Mouse (Mus musculus) forebrain, embryonic 15.5 days (tissue): ENCODE measurements around the gene Npas3. TPM values are rescaled to one million over a fixed set of nuclear protein-coding genes. Genes with fewer than 3 reads are reported as not detected.
A peak's percentile ranks its signal among the peaks of the same experiment; 100 is the strongest.

Experiments used
- ATAC-seq: fragments of 200-750 bp; cut with Nextera tagmentation; replicated peaks from 2 replicates; pipeline ENCODE4 v1.8.0; 2017; ENCODE audit warnings: mild to moderate bottlenecking, moderate TSS enrichment, moderate library complexity
- H3K27ac ChIP-seq: fragments of 300-500 bp; sonication (generic); replicated peaks from 2 replicates; pipeline ENCODE4 v1.5.1; 2015; ENCODE audit warnings: mild to moderate bottlenecking, inconsistent platforms
- H3K27me3 ChIP-seq: fragments of 300-500 bp; sonication (generic); 2 replicates; pipeline ENCODE4 v1.6.1; 2015; ENCODE audit warnings: inconsistent platforms
- H3K36me3 ChIP-seq: fragments of 300-500 bp; sonication (generic); 2 replicates; pipeline ENCODE4 v1.6.1; 2015; ENCODE audit warnings: mild to moderate bottlenecking, inconsistent platforms
- H3K4me1 ChIP-seq: fragments of 300-500 bp; sonication (generic); 2 replicates; pipeline ENCODE4 v1.6.1; 2015; ENCODE audit warnings: inconsistent platforms
- H3K4me2 ChIP-seq: fragments of 300-500 bp; sonication (generic); replicated peaks from 2 replicates; pipeline ENCODE4 v1.6.1; 2015; ENCODE audit warnings: mild to moderate bottlenecking, inconsistent platforms
- H3K4me3 ChIP-seq: fragments of 300-500 bp; sonication (generic); 2 replicates; pipeline ENCODE4 v1.5.1; 2015; ENCODE audit warnings: mild to moderate bottlenecking, inconsistent platforms
- H3K9ac ChIP-seq: fragments of 300-500 bp; sonication (generic); replicated peaks from 2 replicates; pipeline ENCODE4 v1.6.1; 2015; ENCODE audit warnings: mild to moderate bottlenecking, inconsistent platforms
- H3K9me3 ChIP-seq: fragments of 300-500 bp; sonication (generic); 2 replicates; pipeline ENCODE4 v1.6.1; 2016; ENCODE audit warnings: inconsistent platforms
- WGBS: fragments of 180-500 bp; shearing (Covaris S2); methylation state at CpG from one replicate; pipeline ENCODE4 v1.1.7; 2015; ENCODE audit warnings: mixed read lengths; 5-methylcytosine and 5-hydroxymethylcytosine counted together
- polyA plus RNA-seq: library from polyadenylated mRNA; unstranded; fragments of >200 nt; fragmentation: Nextera tagmentation; extraction: Ambion mirVana; gene quantifications from 2 replicates; pipeline ENCODE4 v1.2.1, GENCODE M21; 2015

The Npas3 gene
- polyA plus RNA-seq, 1 experiment from 2014 or later, result 18.3 TPM

GRCm38 (mm10) chr12:53999647-54000637 is 751.5 kb downstream of the Npas3 start:
- Histone ChIP-seq H3K4me3 (no peak overlapping the region), H3K4me2 (no peak overlapping the region), H3K9ac (no peak overlapping the region), H3K27ac (no peak overlapping the region), H3K4me1 (0 out of 2 replicates have a peak, but pooled peaks cover 5% of the 10 kb centered on the region), H3K9me3 (no peaks in the 10 kb centered on the region), H3K27me3 (no peaks in the 10 kb centered on the region), H3K36me3 (peaks cover 3% of the 10 kb centered on the region; the same call in 1 of the 2 replicates)
- ATAC-seq, result no peak
- WGBS, result 49% methylated on average over 15 of the region's 15 CpGs

DNA sequence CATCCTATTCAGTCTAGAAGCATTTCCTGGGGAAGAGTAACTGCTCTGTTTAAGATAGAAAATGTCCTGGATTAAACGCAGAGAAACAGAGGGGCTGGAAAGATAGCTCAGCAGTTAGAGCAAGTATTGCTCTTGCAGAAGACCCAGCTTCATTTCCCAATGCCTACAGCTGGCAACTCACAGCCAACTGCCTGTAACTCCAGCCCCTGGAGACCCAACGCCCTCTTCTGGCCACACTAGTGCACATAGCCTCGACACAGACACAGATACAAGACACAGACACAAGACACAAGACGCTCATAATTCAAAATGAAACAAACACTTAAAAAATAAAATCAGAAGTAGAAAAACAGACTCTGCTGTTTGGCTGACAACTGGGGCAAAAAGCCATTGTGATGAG is 754.0 kb downstream of the Npas3 start:
- ATAC-seq, result no peak
- no peak overlapping the region for H3K9ac ChIP-seq
- 0 out of 2 replicates have a peak, but pooled peaks cover 5% of the 10 kb centered on the region for H3K4me1 ChIP-seq
- peaks cover 3% of the 10 kb centered on the region; the same call in 1 of the 2 replicates for H3K36me3 ChIP-seq
- H3K9me3 ChIP-seq, result no peaks in the 10 kb centered on the region
- 78% methylated on average over 4 of the region's 4 CpGs for WGBS
- no peak overlapping the region for H3K27ac ChIP-seq
- no peaks in the 10 kb centered on the region for H3K27me3 ChIP-seq
- no peak overlapping the region for H3K4me2 ChIP-seq
- H3K4me3 ChIP-seq, result no peak overlapping the region

- no peak for ATAC-seq
- H3K9me3 ChIP-seq, result no peaks in the 10 kb centered on the region
- H3K4me3 ChIP-seq, result no peak overlapping the region
- H3K4me2 ChIP-seq, result no peak overlapping the region
- 66% methylated on average over 8 of the region's 8 CpGs for WGBS
- H3K4me1 ChIP-seq, result 0 out of 2 replicates have a peak, but pooled peaks cover 5% of the 10 kb centered on the region
- no peak overlapping the region for H3K27ac ChIP-seq
- no peak overlapping the region for H3K9ac ChIP-seq
- no peaks in the 10 kb centered on the region for H3K27me3 ChIP-seq
- H3K36me3 ChIP-seq, result peaks cover 3% of the 10 kb centered on the region; the same call in 1 of the 2 replicates
Measured at GRCm38 (mm10) chr12:54004606-54005005, 756.1 kb downstream of the Npas3 start.

- Histone ChIP-seq H3K9me3 (no peaks in the 10 kb centered on the region), H3K27ac (no peak overlapping the region), H3K9ac (no peak overlapping the region), H3K27me3 (no peaks in the 10 kb centered on the region), H3K4me3 (no peak overlapping the region), H3K4me1 (0 out of 2 replicates have a peak, but pooled peaks cover under 1% of the 10 kb centered on the region), H3K36me3 (peaks cover 3% of the 10 kb centered on the region; the same call in 1 of the 2 replicates), H3K4me2 (no peak overlapping the region)
- 88% methylated on average over 4 of the region's 4 CpGs for WGBS
- no peak for ATAC-seq
Measured at GRCm38 (mm10) chr12:54005546-54005945, 757.1 kb downstream of the Npas3 start.

- H3K27me3 ChIP-seq, result no peaks in the 10 kb centered on the region
- H3K4me1 ChIP-seq, result peaks cover 4% of the 10 kb centered on the region; the same call in 1 of the 2 replicates
- ATAC-seq, result no peak
- H3K4me3 ChIP-seq, result no peak overlapping the region
- no peak overlapping the region for H3K4me2 ChIP-seq
- H3K27ac ChIP-seq, result no peak overlapping the region
- no peak overlapping the region for H3K9ac ChIP-seq
- H3K9me3 ChIP-seq, result no peaks in the 10 kb centered on the region
- H3K36me3 ChIP-seq, result no peaks in the 10 kb centered on the region
Measured at GRCm38 (mm10) chr12:54015304-54015703, 766.8 kb downstream of the Npas3 start.

GRCm38 (mm10) chr12:54017949-54018348 is 769.5 kb downstream of the Npas3 start:
- WGBS, result 43% methylated on average over 8 of the region's 8 CpGs
- Histone ChIP-seq H3K4me3 (no peak overlapping the region), H3K9me3 (no peaks in the 10 kb centered on the region), H3K27me3 (no peaks in the 10 kb centered on the region), H3K9ac (no peak overlapping the region), H3K27ac (no peak overlapping the region), H3K4me1 (peaks cover 4% of the 10 kb centered on the region; the same call in 1 of the 2 replicates), H3K36me3 (no peaks in the 10 kb centered on the region), H3K4me2 (no peak overlapping the region)
- no peak for ATAC-seq

DNA sequence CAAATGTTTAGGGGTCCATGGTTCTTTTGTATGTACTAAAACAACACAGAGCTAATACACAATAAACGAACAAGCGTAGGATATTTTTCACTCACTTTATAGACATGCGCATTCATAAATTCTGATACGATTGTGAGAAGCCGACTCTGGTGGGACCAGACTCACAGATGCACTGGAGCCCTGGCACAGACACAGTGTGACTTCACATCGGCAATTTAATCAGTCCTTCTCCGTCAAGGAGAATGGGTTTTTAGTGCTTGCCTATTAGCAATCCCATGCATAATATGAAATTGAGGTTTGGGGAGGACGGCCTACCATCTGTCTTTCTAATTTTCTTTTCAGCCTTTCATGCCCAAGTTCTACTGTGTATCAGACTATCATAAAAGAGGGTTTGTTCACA is 771.5 kb downstream of the Npas3 start:
- no peak overlapping the region for H3K4me3 ChIP-seq
- H3K27me3 ChIP-seq, result no peaks in the 10 kb centered on the region
- H3K4me1 ChIP-seq, result peaks cover 4% of the 10 kb centered on the region; the same call in 1 of the 2 replicates
- no peaks in the 10 kb centered on the region for H3K36me3 ChIP-seq
- 61% methylated on average over 8 of the region's 8 CpGs for WGBS
- H3K27ac ChIP-seq, result peak overlapping the region; percentile 57
- H3K9me3 ChIP-seq, result no peaks in the 10 kb centered on the region
- no peak overlapping the region for H3K9ac ChIP-seq
- H3K4me2 ChIP-seq, result no peak overlapping the region
- peak; percentile 82 for ATAC-seq

DNA sequence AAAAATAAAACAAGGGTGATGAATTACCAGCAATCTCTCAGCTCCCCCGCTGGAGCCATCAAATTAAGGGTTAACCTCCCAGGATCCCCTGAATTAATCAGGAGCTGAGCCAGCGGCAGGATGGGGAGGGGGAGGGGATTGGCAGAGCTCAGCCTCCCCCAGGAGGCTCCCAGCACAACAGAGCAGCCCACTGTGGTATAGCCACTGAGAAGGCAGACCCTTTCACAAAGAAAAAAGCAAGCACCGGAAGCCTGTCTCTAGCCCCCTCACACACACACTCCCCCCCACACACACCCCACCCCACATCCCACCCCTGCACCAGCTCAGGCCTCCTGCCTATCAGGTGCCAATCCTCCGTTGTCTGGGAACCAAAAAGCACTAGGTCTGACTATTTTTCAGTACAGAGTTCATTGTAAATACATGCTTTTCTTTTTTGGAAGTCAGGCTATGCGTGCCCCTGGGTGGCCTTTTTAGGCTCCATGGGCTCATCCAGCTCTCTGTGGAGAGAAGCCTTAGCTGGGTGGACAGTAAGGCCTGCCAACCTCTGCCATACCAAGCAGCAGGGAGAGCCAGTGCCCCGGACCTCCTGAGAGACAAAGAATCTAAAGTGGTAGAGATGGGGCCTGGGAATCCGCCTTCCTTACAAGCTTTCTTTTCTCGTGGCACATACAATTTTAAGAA is 786.3 kb downstream of the Npas3 start:
- peak overlapping the region; percentile 76 for H3K27ac ChIP-seq
- H3K9ac ChIP-seq, result peak overlapping the region; percentile 20; the same call in 1 of the 2 replicates
- H3K27me3 ChIP-seq, result no peaks in the 10 kb centered on the region
- no peak overlapping the region for H3K4me3 ChIP-seq
- peak; percentile 95 for ATAC-seq
- WGBS, result 4% methylated on average over 8 of the region's 8 CpGs
- H3K4me1 ChIP-seq, result peaks cover 33% of the 10 kb centered on the region
- H3K4me2 ChIP-seq, result no peak overlapping the region
- no peaks in the 10 kb centered on the region for H3K9me3 ChIP-seq
- no peaks in the 10 kb centered on the region for H3K36me3 ChIP-seq

- Histone ChIP-seq H3K27ac (no peak overlapping the region), H3K4me1 (peaks cover 32% of the 10 kb centered on the region), H3K4me3 (no peak overlapping the region), H3K36me3 (no peaks in the 10 kb centered on the region), H3K9ac (no peak overlapping the region), H3K9me3 (no peaks in the 10 kb centered on the region), H3K27me3 (no peaks in the 10 kb centered on the region), H3K4me2 (no peak overlapping the region)
- ATAC-seq, result no peak
- WGBS, result 93% methylated on average over 3 of the region's 3 CpGs
Measured at GRCm38 (mm10) chr12:54037602-54038001, 789.1 kb downstream of the Npas3 start.

GRCm38 (mm10) chr12:54042996-54043544 is 794.6 kb downstream of the Npas3 start:
- Histone ChIP-seq H3K9me3 (no peaks in the 10 kb centered on the region), H3K27me3 (0 out of 2 replicates have a peak, but pooled peaks cover 2% of the 10 kb centered on the region), H3K4me1 (peaks cover 36% of the 10 kb centered on the region), H3K4me3 (no peak overlapping the region), H3K9ac (no peak overlapping the region), H3K4me2 (no peak overlapping the region), H3K36me3 (no peaks in the 10 kb centered on the region), H3K27ac (no peak overlapping the region)
- peak; percentile 72 for ATAC-seq
- WGBS, result 32% methylated on average over 9 of the region's 9 CpGs

- H3K4me1 ChIP-seq, result peaks cover 37% of the 10 kb centered on the region
- H3K27ac ChIP-seq, result no peak overlapping the region
- WGBS, result 32% methylated on average over 15 of the region's 15 CpGs
- H3K4me3 ChIP-seq, result no peak overlapping the region
- H3K4me2 ChIP-seq, result no peak overlapping the region
- no peaks in the 10 kb centered on the region for H3K36me3 ChIP-seq
- no peak overlapping the region for H3K9ac ChIP-seq
- ATAC-seq, result no peak
- no peaks in the 10 kb centered on the region for H3K9me3 ChIP-seq
- H3K27me3 ChIP-seq, result 0 out of 2 replicates have a peak, but pooled peaks cover 2% of the 10 kb centered on the region
Measured at GRCm38 (mm10) chr12:54044606-54045334, 796.3 kb downstream of the Npas3 start.
